Mouse (Mus musculus) heart, embryonic 14.5 days (tissue): Measurements from ENCODE around the gene Dapk2. TPM values are rescaled to one million over a fixed set of nuclear protein-coding genes. Genes with fewer than 3 reads are reported as not detected.
"Not testable (repeated sequence)": the region's sequence is repeated elsewhere in the genome, so short reads cannot be mapped to it uniquely, and the experiment has no call there.

Experiments
- ATAC-seq: fragments of 200-750 bp; cut with Nextera tagmentation; 2 replicates; pipeline ENCODE4 v1.8.0; 2017; ENCODE audit warnings: low read depth, moderate TSS enrichment; ENCODE audit not compliant: insufficient number of reproducible peaks, insufficient read depth, low FRiP score
- H3K27ac ChIP-seq, 2 experiments: fragments of 200-500 bp in 1 of 2; fragments of 300-500 bp in 1 of 2; sonication (generic) in 1 of 2; replicated peaks in 1 of 2; 2 replicates each; pipeline ENCODE4 v1.5.1; 2012 to 2014; ENCODE audit warnings: low read depth in 2 of 2, low read length in 2 of 2, control low read depth in 1 of 2, mild to moderate bottlenecking in 1 of 2, mixed read lengths in 1 of 2; ENCODE audit not compliant: control insufficient read depth in 1 of 2, insufficient read depth in 1 of 2
- H3K27me3 ChIP-seq: fragments of 300-500 bp; sonication (generic); 2 replicates; pipeline ENCODE4 v1.6.1; 2014; ENCODE audit warnings: mild to moderate bottlenecking, low read length, control low read depth; ENCODE audit not compliant: control insufficient read depth, insufficient read depth
- H3K36me3 ChIP-seq: fragments of 300-500 bp; sonication (generic); 2 replicates; pipeline ENCODE4 v1.6.1; 2014; ENCODE audit warnings: mild to moderate bottlenecking, control low read depth, low read length, mixed read lengths; ENCODE audit not compliant: control insufficient read depth, insufficient read depth
- H3K4me1 ChIP-seq, 2 experiments: fragments of 200-500 bp in 1 of 2; fragments of 300-500 bp in 1 of 2; sonication (generic) in 1 of 2; 2 replicates each; pipeline ENCODE4 v1.6.1; 2012 to 2014; ENCODE audit warnings: low read length in 2 of 2, control low read depth in 1 of 2, mixed read lengths in 1 of 2; ENCODE audit not compliant: control insufficient read depth in 2 of 2, insufficient read depth in 2 of 2
- H3K4me2 ChIP-seq: fragments of 300-500 bp; sonication (generic); 2 replicates; pipeline ENCODE4 v1.6.1; 2014; ENCODE audit warnings: mild to moderate bottlenecking, low read length
- H3K4me3 ChIP-seq, 2 experiments: fragments of 200-500 bp in 1 of 2; fragments of 300-500 bp in 1 of 2; sonication (generic) in 1 of 2; 2 replicates each; pipeline ENCODE4 v1.5.1; 2012 to 2014; ENCODE audit warnings: low read length in 2 of 2, mild to moderate bottlenecking in 2 of 2, control low read depth in 1 of 2, low read depth in 1 of 2, moderate library complexity in 1 of 2; ENCODE audit not compliant: control insufficient read depth in 1 of 2, insufficient read depth in 1 of 2
- H3K9ac ChIP-seq: fragments of 300-500 bp; sonication (generic); 2 replicates; pipeline ENCODE4 v1.6.1; 2014; ENCODE audit warnings: mild to moderate bottlenecking, low read length
- H3K9me3 ChIP-seq: fragments of 300-500 bp; sonication (generic); 2 replicates; pipeline ENCODE4 v1.6.1; 2016; ENCODE audit warnings: low read length, control low read depth; ENCODE audit not compliant: control insufficient read depth
- WGBS: fragments of 180-500 bp; shearing (Covaris S2); extraction: QIAGEN DNeasy Blood & Tissue Kit; methylation state at CpG from one replicate; pipeline ENCODE4 v1.1.7; 2014; 5-methylcytosine and 5-hydroxymethylcytosine counted together
- polyA plus RNA-seq: library from polyadenylated mRNA; unstranded; fragments of >200 nt; fragmentation: Nextera tagmentation; extraction: Ambion mirVana; gene quantifications from 2 replicates; pipeline ENCODE4 v1.2.1, GENCODE M21; 2014

The Dapk2 gene
- polyA plus RNA-seq, 1 experiment from 2014 or later, result 4.8 TPM

DNA sequence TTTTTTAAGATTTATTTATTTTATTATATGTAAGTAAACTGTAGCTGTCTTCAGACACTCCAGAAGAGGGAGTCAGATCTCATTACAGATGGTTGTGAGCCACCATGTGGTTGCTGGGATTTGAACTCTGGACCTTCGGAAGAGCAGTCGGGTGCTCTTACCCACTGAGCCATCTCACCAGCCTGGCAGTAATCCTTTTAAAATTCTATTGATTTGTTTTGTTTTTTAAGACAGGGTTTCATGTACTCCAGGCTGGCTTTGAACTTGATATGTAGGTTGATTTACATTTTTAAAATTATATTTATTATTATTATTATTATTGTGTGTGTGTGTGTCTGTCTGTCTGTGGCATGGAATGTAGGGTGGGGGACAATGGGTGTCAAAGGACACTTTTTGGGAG lies 127.2 kb downstream of the Dapk2 start:
- not testable (repeated sequence) for H3K4me1 ChIP-seq, H3K4me3 ChIP-seq, H3K4me2 ChIP-seq, H3K9me3 ChIP-seq, H3K36me3 ChIP-seq, H3K27ac ChIP-seq, H3K27me3 ChIP-seq, H3K9ac ChIP-seq, ATAC-seq
- 95% methylated on average over 2 of the region's 2 CpGs for WGBS

DNA sequence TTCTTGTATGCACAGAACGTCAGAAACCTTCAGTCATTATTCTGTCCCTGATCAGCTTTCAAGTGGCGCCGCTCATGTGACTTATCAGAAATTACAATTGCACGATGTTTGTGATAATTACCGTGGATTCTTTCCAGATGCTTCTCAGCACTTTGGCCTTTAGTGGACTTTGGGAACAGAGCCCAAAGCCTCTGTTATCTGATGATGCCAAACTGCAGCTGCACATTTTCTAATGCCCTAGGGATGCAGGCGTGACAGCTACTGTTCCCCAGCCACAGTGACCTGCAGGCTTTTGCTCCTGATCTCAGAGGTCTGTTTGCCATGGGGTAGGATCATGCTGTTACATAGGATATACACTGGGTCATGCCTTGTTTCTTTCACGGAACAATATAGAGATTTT lies 127.9 kb downstream of the Dapk2 start:
- ATAC-seq, result no peak
- H3K9me3 ChIP-seq, result no peaks in the 10 kb centered on the region
- 36% methylated on average over 7 of the region's 7 CpGs for WGBS
- no peak overlapping the region for H3K4me2 ChIP-seq
- no peak overlapping the region for H3K9ac ChIP-seq
- H3K4me3 ChIP-seq, result no peak overlapping the region
- H3K27me3 ChIP-seq, result no peaks in the 10 kb centered on the region
- H3K36me3 ChIP-seq, result no peaks in the 10 kb centered on the region
- peaks cover 2 to 9% of the 10 kb centered on the region in 2 experiments; a peak in 3 of 4 replicates for H3K4me1 ChIP-seq
- no peak overlapping the region for H3K27ac ChIP-seq

DNA sequence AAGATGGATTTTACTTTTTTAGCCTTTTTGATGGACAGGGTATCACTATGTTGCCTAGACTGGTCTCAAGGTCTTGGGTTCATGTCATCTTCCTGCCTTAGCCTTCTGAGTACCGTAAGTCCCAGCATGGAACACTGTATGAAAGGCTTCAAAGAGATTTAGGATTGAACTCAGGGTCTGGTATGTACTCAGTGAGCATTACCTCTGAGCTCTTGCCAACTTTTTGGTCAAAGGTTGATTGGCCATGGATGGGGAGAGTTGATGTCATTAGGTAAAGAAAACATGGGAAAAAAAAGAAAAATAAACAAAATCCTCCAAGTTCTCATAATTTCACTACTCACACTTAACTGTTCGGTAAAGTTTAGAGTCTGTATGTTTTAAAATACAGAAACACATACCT lies 132.7 kb downstream of the Dapk2 start:
- H3K27ac ChIP-seq, result no peak overlapping the region
- H3K9me3 ChIP-seq, result no peaks in the 10 kb centered on the region
- peaks cover 17 to 29% of the 10 kb centered on the region in 2 experiments for H3K4me1 ChIP-seq
- no peak overlapping the region for H3K4me3 ChIP-seq
- no peaks in the 10 kb centered on the region for H3K27me3 ChIP-seq
- no peak overlapping the region for H3K9ac ChIP-seq
- no peak overlapping the region for H3K4me2 ChIP-seq
- ATAC-seq, result no peak
- no peaks in the 10 kb centered on the region for H3K36me3 ChIP-seq
- 82% methylated on average over 2 of the region's 2 CpGs for WGBS

DNA sequence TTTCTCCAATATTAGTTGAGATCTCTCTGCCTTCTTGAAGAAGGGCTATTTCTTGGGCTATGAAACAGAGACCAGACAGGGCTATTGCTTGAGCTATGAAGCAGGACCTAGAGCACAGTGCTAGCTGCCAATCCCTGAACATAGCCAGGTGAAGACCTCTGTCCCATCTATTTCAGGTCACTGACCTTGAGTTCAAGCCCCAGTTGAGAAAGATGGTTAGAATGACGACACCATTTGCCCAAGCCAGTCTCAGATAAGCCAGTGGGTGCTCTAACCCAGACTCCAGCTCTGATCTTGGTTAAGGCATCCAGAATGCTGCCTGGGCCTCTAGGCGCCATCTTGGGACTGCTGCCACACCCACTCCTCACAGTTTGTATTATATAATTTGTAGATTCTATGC lies 135.3 kb downstream of the Dapk2 start:
- Histone ChIP-seq H3K9me3 (no peaks in the 10 kb centered on the region), H3K27me3 (no peaks in the 10 kb centered on the region), H3K27ac (no peak overlapping the region), H3K4me3 (no peak overlapping the region), H3K4me2 (no peak overlapping the region), H3K9ac (no peak overlapping the region), H3K36me3 (no peaks in the 10 kb centered on the region), H3K4me1 (peaks cover 15 to 27% of the 10 kb centered on the region in 2 experiments)
- 92% methylated on average over 2 of the region's 2 CpGs for WGBS
- no peak for ATAC-seq

DNA sequence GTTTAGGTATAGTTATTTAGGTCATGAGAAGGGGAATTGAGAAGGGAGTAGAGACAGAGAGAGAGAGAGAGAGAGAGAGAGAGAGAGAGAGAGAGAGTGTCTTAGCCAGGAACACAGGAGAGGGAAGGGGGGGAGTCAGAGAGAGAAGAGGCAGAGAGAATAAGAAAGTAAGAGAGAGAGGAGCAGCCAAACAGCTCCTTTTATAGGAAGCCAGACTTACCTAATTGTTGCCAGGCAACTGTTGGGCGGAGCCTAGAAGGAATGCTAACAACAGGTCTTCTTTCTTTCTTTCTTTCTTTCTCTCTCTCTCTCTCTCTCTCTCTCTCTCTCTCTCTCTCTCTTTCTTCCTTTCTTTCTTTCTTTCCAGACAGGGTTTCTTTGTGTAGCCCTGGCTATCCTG lies 136.2 kb downstream of the Dapk2 start:
- Histone ChIP-seq H3K4me2 (no peak overlapping the region), H3K9ac (no peak overlapping the region), H3K36me3 (no peaks in the 10 kb centered on the region), H3K4me3 (no peak overlapping the region), H3K27me3 (no peaks in the 10 kb centered on the region), H3K4me1 (peaks cover 15 to 27% of the 10 kb centered on the region in 2 experiments), H3K27ac (peak overlapping the region; percentile 54 to 64), H3K9me3 (peaks cover 5% of the 10 kb centered on the region; the same call in 1 of the 2 replicates)
- 79% methylated on average over 1 of the region's 1 CpGs for WGBS
- no peak for ATAC-seq

DNA sequence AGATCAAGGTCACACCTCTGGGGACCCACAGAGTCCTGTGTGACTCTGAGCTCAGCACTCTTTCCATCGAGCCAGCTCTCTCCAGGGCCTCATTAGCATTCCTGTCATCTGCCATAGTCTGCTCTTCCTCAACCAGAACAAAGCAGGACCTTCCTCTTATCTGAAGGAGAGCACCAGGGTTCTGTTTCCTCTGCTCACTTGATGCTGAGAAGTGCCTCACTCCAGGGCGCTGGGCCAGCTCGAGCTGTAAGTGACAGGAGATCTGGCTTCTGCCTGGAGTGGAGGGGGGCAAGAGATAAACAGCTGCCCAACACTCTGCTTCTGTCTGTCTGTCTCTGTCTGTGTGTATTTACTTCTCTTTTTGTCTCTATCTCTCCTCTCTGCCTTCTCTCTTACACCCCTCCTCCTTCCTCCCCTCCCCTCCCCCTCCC lies 137.0 kb downstream of the Dapk2 start:
- 0% methylated on average over 3 of the region's 3 CpGs for WGBS
- peak overlapping the region; percentile 22; the same call in 1 of the 2 replicates for H3K4me2 ChIP-seq
- H3K36me3 ChIP-seq, result no peaks in the 10 kb centered on the region
- H3K4me1 ChIP-seq, result peaks cover 15 to 27% of the 10 kb centered on the region in 2 experiments
- H3K27me3 ChIP-seq, result no peaks in the 10 kb centered on the region
- ATAC-seq, result peak; percentile 91
- H3K4me3 ChIP-seq, result no peak overlapping the region
- H3K27ac ChIP-seq, result peak overlapping the region; percentile 54 to 64
- no peak overlapping the region for H3K9ac ChIP-seq
- H3K9me3 ChIP-seq, result peaks cover 5% of the 10 kb centered on the region; the same call in 1 of the 2 replicates

DNA sequence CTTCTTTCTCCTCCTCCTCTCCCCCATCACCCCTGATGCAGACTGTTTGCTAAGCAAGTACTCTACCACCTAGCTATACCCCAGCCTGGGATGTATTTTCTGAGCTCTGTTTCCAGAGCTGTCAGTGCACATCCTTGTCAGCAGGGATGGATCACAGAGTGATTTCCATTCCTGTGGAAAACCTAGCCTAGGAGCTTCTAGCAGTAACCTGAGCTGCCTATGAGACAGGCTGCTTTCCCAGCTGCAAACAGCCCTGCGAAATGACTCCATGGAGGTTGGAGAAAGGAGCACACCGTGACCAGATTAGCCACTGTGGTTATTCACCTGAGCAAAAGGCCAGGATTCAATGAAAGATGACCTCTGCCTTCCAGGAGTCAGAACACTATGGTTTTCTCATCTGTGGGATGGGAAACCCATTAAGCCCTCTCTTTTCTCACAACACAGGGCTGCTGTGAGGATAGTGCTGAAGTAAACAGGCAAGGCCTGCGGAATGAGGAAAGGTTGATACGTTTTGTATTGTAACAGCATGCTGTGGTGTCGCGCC lies 137.6 kb downstream of the Dapk2 start:
- H3K4me1 ChIP-seq, result peaks cover 15 to 27% of the 10 kb centered on the region in 2 experiments

DNA sequence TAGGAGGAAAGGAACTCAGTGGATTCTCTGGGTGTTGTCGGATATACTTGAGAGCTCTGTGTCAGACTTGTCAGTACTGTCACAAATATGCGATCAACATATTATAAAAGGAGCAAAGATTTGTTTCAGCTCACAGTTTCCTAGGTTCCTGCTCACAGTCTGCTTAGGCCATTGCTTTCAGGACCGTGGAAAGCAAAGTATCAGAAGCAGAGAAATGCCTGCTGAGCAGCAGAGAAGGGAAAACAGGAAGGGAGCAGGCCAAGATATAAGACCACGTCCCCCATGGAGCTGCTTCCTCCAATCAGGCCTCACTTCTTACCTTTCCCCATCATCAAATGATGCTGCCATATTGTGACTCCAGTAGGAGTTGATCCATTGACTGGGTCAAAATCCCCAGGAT lies 140.8 kb downstream of the Dapk2 start:
- peaks cover 12 to 19% of the 10 kb centered on the region in 2 experiments for H3K4me1 ChIP-seq
- H3K27me3 ChIP-seq, result no peaks in the 10 kb centered on the region
- no peak for ATAC-seq
- H3K36me3 ChIP-seq, result no peaks in the 10 kb centered on the region
- H3K9me3 ChIP-seq, result peaks cover 5% of the 10 kb centered on the region; the same call in 1 of the 2 replicates
- H3K27ac ChIP-seq, result no peak overlapping the region
- no peak overlapping the region for H3K4me3 ChIP-seq
- 81% methylated on average over 4 of the region's 4 CpGs for WGBS
- no peak overlapping the region for H3K9ac ChIP-seq
- no peak overlapping the region for H3K4me2 ChIP-seq

More for the DNA sequence above, 137.6 kb downstream of the Dapk2 start:
- Histone ChIP-seq H3K27me3 (no peaks in the 10 kb centered on the region), H3K9ac (no peak overlapping the region), H3K4me3 (no peak overlapping the region), H3K27ac (peak overlapping the region; percentile 64 to 67), H3K4me2 (no peak overlapping the region), H3K9me3 (peaks cover 5% of the 10 kb centered on the region; the same call in 1 of the 2 replicates), H3K36me3 (no peaks in the 10 kb centered on the region)
- ATAC-seq, result no peak
- WGBS, result 66% methylated on average over 6 of the region's 6 CpGs
